19 mouse cellular contexts compared by ENCODE assay signal in genomic region chr13:34101908-34102307, GRCm38 (mm10). TPM values are rescaled to one million over a fixed set of nuclear protein-coding genes. Genes with fewer than 3 reads are reported as not detected.
DNase-seq lines count a peak whose midpoint lies in the region; ATAC-seq and TF ChIP-seq lines count a peak whose summit lies in the region.
"Had no signal": no experiment of that assay in that cellular context is flagged by ENCODE, and none has a peak within 500 bp of the region (broad histone marks: within the 10 kb centered on the region; RNA-seq: fewer than 3 reads in every experiment).

No protein-coding gene starts in this region.

- 30% methylated on average over 9 of the region's 9 CpGs for WGBS in liver, embryonic 13.5 days (ENCODE audit: insufficient replicate concordance)

- no peak overlapping the region for H3K4me3 ChIP-seq in gastrocnemius, adult 2 months
- H3K4me3 ChIP-seq in liver, embryonic 13.5 days (replicated peaks) = no peak overlapping the region
- H3K4me3 ChIP-seq: embryonic facial prominence, embryonic 13.5 days; kidney, embryonic 15.5 days; neural tube, embryonic 12.5 days had no signal

- no peak for ATAC-seq in liver, embryonic 13.5 days (ENCODE audit: low read depth)
- ATAC-seq: intestine, embryonic 16.5 days had no signal

- TF ChIP-seq CTCF in gastrocnemius, adult 2 months (IDR thresholded peaks at IDR 0.05) = no peak

- no peaks in the 10 kb centered on the region for H3K27me3 ChIP-seq in liver, embryonic 13.5 days
- H3K27me3 ChIP-seq: embryonic facial prominence, embryonic 13.5 days; kidney, embryonic 15.5 days; neural tube, embryonic 12.5 days had no signal

- no peak overlapping the region for H3K9ac ChIP-seq in liver, embryonic 13.5 days
- H3K9ac ChIP-seq: embryonic facial prominence, embryonic 13.5 days; hindbrain, embryonic 14.5 days; kidney, embryonic 15.5 days; neural tube, embryonic 12.5 days had no signal

- no peaks in the 10 kb centered on the region for H3K36me3 ChIP-seq in liver, embryonic 13.5 days
- H3K36me3 ChIP-seq: embryonic facial prominence, embryonic 13.5 days; kidney, embryonic 15.5 days; neural tube, embryonic 12.5 days had no signal

- intact Hi-C loops in gastrocnemius, adult 2 months (cut with DNase I) = no loop called here

- peaks cover 2% of the 10 kb centered on the region; the same call in 1 of the 2 replicates for H3K9me3 ChIP-seq in liver, embryonic 13.5 days (replicated peaks)
- H3K9me3 ChIP-seq: embryonic facial prominence, embryonic 13.5 days; kidney, embryonic 15.5 days; neural tube, embryonic 12.5 days had no signal

- peak overlapping the region; percentile 46; the same call in 1 of the 2 replicates for H3K27ac ChIP-seq in gastrocnemius, adult 2 months
- H3K27ac ChIP-seq in liver, embryonic 13.5 days = peak overlapping the region; percentile 84
- H3K27ac ChIP-seq: embryonic facial prominence, embryonic 13.5 days; hindbrain, embryonic 14.5 days; kidney, embryonic 15.5 days; neural tube, embryonic 12.5 days had no signal

- H3K4me2 ChIP-seq in liver, embryonic 13.5 days = peak overlapping the region; percentile 48; the same call in 1 of the 2 replicates
- H3K4me2 ChIP-seq: embryonic facial prominence, embryonic 13.5 days; hindbrain, embryonic 14.5 days; kidney, embryonic 15.5 days; neural tube, embryonic 12.5 days had no signal

- H3K4me1 ChIP-seq in liver, embryonic 13.5 days (replicated peaks) = peaks cover 29% of the 10 kb centered on the region
- H3K4me1 ChIP-seq: embryonic facial prominence, embryonic 13.5 days; kidney, embryonic 15.5 days had no signal

- DNase-seq in gastrocnemius, adult 2 months = no peak
- DNase-seq in gastrocnemius, postnatal 25 days = no peak
- peak; percentile 33 for DNase-seq in lung, postnatal 10 days
- DNase-seq in lung, postnatal 4 days = no peak
- DNase-seq in liver, embryonic 13.5 days = peak; percentile 27
- DNase-seq in spleen, adult 18-20 months = no peak
- DNase-seq in layer of hippocampus, adult 9-10 months (ENCODE audit: low spot score) = no peak
- no peak for DNase-seq in right cerebral cortex, adult 2 months (ENCODE audit: low spot score in 2 of 2)
- DNase-seq: adrenal gland, adult 8-10 months; cerebellum, adult 8-10 months; left cerebral cortex, postnatal 4 days; lung, adult 18-20 months; right cerebral cortex, postnatal 14 days; thymus, postnatal 36 days had no signal

RNA-seq across cellular contexts. Expression of gene Tubb2a, which starts 24.1 kb away (rescaled TPM):
- total RNA-seq in gastrocnemius, adult 2 months (2021) = 10 to 100 TPM in 1 of 2 experiments, 1 to 10 TPM in 1; 6.7 to 23.3 TPM
- 10 to 100 TPM; 13.6 to 14.8 TPM for total RNA-seq in gastrocnemius, postnatal 25 days (2021)
- polyA plus RNA-seq in liver, embryonic 13.5 days (2015; fragmentation: Nextera tagmentation; extraction: Ambion mirVana) = 67.7 and 68.7 TPM in 2 replicates

RNA-seq across cellular contexts. Expression of gene Tubb2b, which starts 28.4 kb away (rescaled TPM):
- total RNA-seq in gastrocnemius, adult 2 months (2021) = 1 to 10 TPM; 1.5 to 3.2 TPM
- total RNA-seq in gastrocnemius, postnatal 25 days (2021) = 1 to 10 TPM; 2.3 to 3.6 TPM
- polyA plus RNA-seq in liver, embryonic 13.5 days (2015; fragmentation: Nextera tagmentation; extraction: Ambion mirVana) = 1.3 and 1.5 TPM in 2 replicates

Comparison
In these comparisons a context has a peak if more than half of its experiments do, and no peak if none do; other contexts are left out.
1. DNase-seq: peak in lung, postnatal 10 days (single experiment) and liver, embryonic 13.5 days (single experiment); none in gastrocnemius, adult 2 months (single experiment), gastrocnemius, postnatal 25 days (single experiment), lung, postnatal 4 days (0 of 2), spleen, adult 18-20 months (0 of 2), layer of hippocampus, adult 9-10 months (single experiment) and right cerebral cortex, adult 2 months (0 of 2).